Mouse (Mus musculus): ENCODE measurements at regions not wholly inside any gene's neighbourhood (a gene's known extent, or its start where the extent isn't known, plus 50 kb on each side); places are given as distances from the start of the nearest gene placed in this dataset.

GRCm38 (mm10) chr4:12657820-12658219 is 486.0 kb upstream of the Fam92a start:
- no peak for TF ChIP-seq GATA1 (IDR thresholded peaks at IDR 0.05; ENCODE audit: borderline replicate concordance, low read length)
- no peak for TF ChIP-seq FLI1 (IDR thresholded peaks at IDR 0.05; ENCODE audit: low read length)

Data from megakaryocyte, embryonic 14.5 days (primary cell).